13 mouse cellular contexts compared by ENCODE assay signal in the genomic region with DNA sequence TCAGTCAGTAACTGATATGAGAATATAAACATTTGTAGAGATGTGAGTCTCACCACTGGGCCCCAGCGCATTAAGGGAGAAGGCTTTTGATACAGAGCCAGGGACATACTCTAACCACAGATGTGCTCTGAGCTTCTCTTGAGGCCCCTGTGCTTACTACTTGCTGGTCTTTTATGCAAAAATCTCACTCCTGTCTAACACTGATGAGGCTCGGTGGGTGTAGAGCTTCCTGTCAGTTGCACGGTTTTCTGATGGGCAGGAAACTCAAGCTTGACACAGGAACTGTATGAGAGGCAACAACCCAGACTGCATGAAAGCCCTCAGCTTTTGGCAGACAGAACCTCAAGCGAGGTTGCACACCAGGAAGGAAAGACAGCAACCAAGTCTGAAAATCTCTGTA.
DNase-seq lines count a peak whose midpoint lies in the region; ATAC-seq and TF ChIP-seq lines count a peak whose summit lies in the region.
"Had no signal": no experiment of that assay in that cellular context is flagged by ENCODE, and none has a peak within 500 bp of the region (broad histone marks: within the 10 kb centered on the region; RNA-seq: fewer than 3 reads in every experiment).

No protein-coding gene starts in this region.

- no peak for TF ChIP-seq EP300 in CH12.LX (IDR thresholded peaks at IDR 0.05; ENCODE audit: low read length)

- no peak overlapping the region for H3K27ac ChIP-seq in kidney, embryonic 16.5 days (ENCODE audit: low read length)
- H3K27ac ChIP-seq in CH12.LX (ENCODE audit: insufficient read depth, low read depth): no peak overlapping the region
- H3K27ac ChIP-seq in gastrocnemius, adult 2 months: no peak overlapping the region
- H3K27ac ChIP-seq: hindbrain, embryonic 13.5 days; left cerebral cortex, adult 2 months had no signal

- dilution Hi-C loops in CH12.LX (cut with MboI; ENCODE audit: extremely low pct_ligation_motif_present, extremely low pct_unique_long_range_greater_than_20kb, low sequenced_read_pairs): no loop called here

- no peaks in the 10 kb centered on the region for H3K79me2 ChIP-seq in CH12.LX (replicated peaks; ENCODE audit: control insufficient read depth, extremely low read depth, insufficient read depth, poor library complexity, severe bottlenecking)

- H3K4me1 ChIP-seq in kidney, embryonic 16.5 days (ENCODE audit: insufficient read depth, low read length): no peaks in the 10 kb centered on the region
- H3K4me1 ChIP-seq in CH12.LX (ENCODE audit: control insufficient read depth in 1 of 2, insufficient read depth in 2 of 2): peaks cover 24 to 43% of the 10 kb centered on the region in 2 experiments; a peak in 3 of 4 replicates
- H3K4me1 ChIP-seq: hindbrain, embryonic 13.5 days had no signal

- 58% methylated on average over 4 of the region's 4 CpGs for WGBS in kidney, embryonic 16.5 days

- peak; percentile 9 for DNase-seq in kidney, postnatal 10 days
- DNase-seq in CH12.LX (ENCODE audit: extremely low read depth): peak; percentile 61
- DNase-seq in thymus, postnatal 10 days (ENCODE audit: low spot score in 2 of 2): peak; percentile 65 to 75
- no peak for DNase-seq in gastrocnemius, adult 2 months
- no peak for DNase-seq in left cerebral cortex, postnatal 36 days (ENCODE audit: low spot score in 2 of 2)
- no peak for DNase-seq in gastrocnemius, postnatal 10 days
- DNase-seq: cerebellum, adult 9-10 months; gastrocnemius, postnatal 36 days; kidney, postnatal 25 days had no signal

- no peak overlapping the region for H3K4me2 ChIP-seq in kidney, embryonic 16.5 days (replicated peaks; ENCODE audit: low read depth, low read length)
- peak overlapping the region; percentile 19; the same call in 1 of the 2 replicates for H3K4me2 ChIP-seq in CH12.LX (ENCODE audit: insufficient read depth, low read depth, poor library complexity, severe bottlenecking)
- H3K4me2 ChIP-seq: hindbrain, embryonic 13.5 days had no signal

- intact Hi-C loops in gastrocnemius, adult 2 months (cut with DNase I): no loop called here
- intact Hi-C loops in left cerebral cortex, postnatal 36 days (cut with DNase I): no loop called here

- no peak for ATAC-seq in kidney, embryonic 16.5 days (ENCODE audit: low FRiP score, low TSS enrichment)
- peak; percentile 35; the same call in 1 of the 2 replicates for ATAC-seq in monocyte, adult 5-6 weeks (replicated peaks; ENCODE audit: insufficient number of reproducible peaks, low FRiP score, low TSS enrichment, poor library complexity, severe bottlenecking)

- no peak overlapping the region for H3K4me3 ChIP-seq in kidney, embryonic 16.5 days (ENCODE audit: low read length)
- no peak overlapping the region for H3K4me3 ChIP-seq in CH12.LX (replicated peaks in 1 of 3; ENCODE audit: low read depth in 2 of 3, low read length in 2 of 3, poor library complexity in 1 of 3)
- no peak overlapping the region for H3K4me3 ChIP-seq in gastrocnemius, adult 2 months
- H3K4me3 ChIP-seq: hindbrain, embryonic 13.5 days; left cerebral cortex, adult 2 months had no signal

- no peak for TF ChIP-seq CTCF in CH12.LX (conservative IDR thresholded peaks at IDR 0.05 in 1 of 2, IDR thresholded peaks at IDR 0.05 in 1 of 2; ENCODE audit: low read depth in 2 of 2, low read length in 2 of 2)
- no peak for TF ChIP-seq CTCF in gastrocnemius, adult 2 months (IDR thresholded peaks at IDR 0.05)

- no peaks in the 10 kb centered on the region for H3K27me3 ChIP-seq in kidney, embryonic 16.5 days (ENCODE audit: insufficient read depth, low read length)
- no peaks in the 10 kb centered on the region for H3K27me3 ChIP-seq in CH12.LX (replicated peaks)
- H3K27me3 ChIP-seq: hindbrain, embryonic 13.5 days had no signal

- H3K9ac ChIP-seq in kidney, embryonic 16.5 days (replicated peaks; ENCODE audit: low read length): no peak overlapping the region
- H3K9ac ChIP-seq in CH12.LX (ENCODE audit: insufficient read depth, low read depth): no peak overlapping the region
- H3K9ac ChIP-seq: hindbrain, embryonic 13.5 days had no signal

- TF ChIP-seq RAD21 in CH12.LX (IDR thresholded peaks at IDR 0.05; ENCODE audit: low read depth, low read length): no peak

- H3K9me3 ChIP-seq in kidney, embryonic 16.5 days (ENCODE audit: low read length): no peaks in the 10 kb centered on the region
- H3K9me3 ChIP-seq in CH12.LX (replicated peaks; ENCODE audit: low read length): no peaks in the 10 kb centered on the region
- H3K9me3 ChIP-seq: hindbrain, embryonic 13.5 days had no signal

- in situ Hi-C loops in CH12.LX (cut with MboI; ENCODE audit: low pct_ligation_motif_present, low pct_unique_long_range_greater_than_20kb, low sequenced_read_pairs): no loop called here

- no peaks in the 10 kb centered on the region for H3K36me3 ChIP-seq in kidney, embryonic 16.5 days (ENCODE audit: insufficient read depth, low read length)
- H3K36me3 ChIP-seq in CH12.LX (replicated peaks in 1 of 2; ENCODE audit: control insufficient read depth in 1 of 2, insufficient read depth in 1 of 2, low read length in 1 of 2): no peaks in the 10 kb centered on the region
- H3K36me3 ChIP-seq: hindbrain, embryonic 13.5 days had no signal

- TF ChIP-seq POLR2A in CH12.LX (IDR thresholded peaks at IDR 0.05; ENCODE audit: low read depth, low read length): no peak

TF ChIP-seq in CH12.LX, 34 proteins besides CTCF, POLR2A, EP300 and RAD21:
- TF ChIP-seq MAZ (IDR thresholded peaks at IDR 0.05; ENCODE audit: low read depth, low read length) (no peak), USF1 (IDR thresholded peaks at IDR 0.05; ENCODE audit: low read depth, low read length) (no peak), JUND (conservative IDR thresholded peaks at IDR 0.05; ENCODE audit: low read depth, low read length) (no peak), BHLHE40 (IDR thresholded peaks at IDR 0.05; ENCODE audit: low read depth, low read length) (peak; percentile 34), SMC3 (IDR thresholded peaks at IDR 0.05; ENCODE audit: low read depth, low read length) (no peak), POLR2AphosphoS2 (IDR thresholded peaks at IDR 0.05; ENCODE audit: low read depth, low read length) (no peak)

Comparison
In these comparisons a context has a peak if more than half of its experiments do, and no peak if none do; other contexts are left out.
1. DNase-seq: peak in kidney, postnatal 10 days (single experiment), CH12.LX (single experiment) and thymus, postnatal 10 days (2 of 2); none in gastrocnemius, adult 2 months (single experiment), left cerebral cortex, postnatal 36 days (0 of 2) and gastrocnemius, postnatal 10 days (single experiment).